ENCODE assay signal across 16 mouse cellular contexts in the genomic region with DNA sequence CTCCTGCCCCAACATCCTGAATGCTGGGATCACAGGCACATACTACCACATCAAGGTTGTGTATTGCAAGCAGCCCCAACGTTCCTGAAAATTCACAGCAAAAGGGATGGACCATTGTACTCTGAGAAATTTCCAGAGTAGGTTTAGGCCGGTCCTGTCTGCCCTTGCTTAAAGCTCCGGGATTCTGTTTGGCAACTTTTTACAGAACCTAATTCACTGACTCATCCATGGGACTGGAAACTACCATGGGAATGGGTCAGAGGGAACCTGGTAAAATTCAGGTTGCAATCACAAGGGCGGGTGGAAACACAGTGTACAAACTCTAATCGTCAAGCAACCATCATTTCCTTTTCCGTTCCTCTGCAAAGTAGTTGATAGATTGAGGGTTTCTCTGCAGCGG. TPM values are rescaled to one million over a fixed set of nuclear protein-coding genes. Genes with fewer than 3 reads are reported as not detected.
"Had no signal": no experiment of that assay in that cellular context is flagged by ENCODE, and none has a peak within 500 bp of the region (broad histone marks: within the 10 kb centered on the region; RNA-seq: fewer than 3 reads in every experiment).

No protein-coding gene starts in this region.

- DNase-seq: gastrocnemius, postnatal 36 days; kidney, adult 11 months; layer of hippocampus, adult 9-11 months; layer of hippocampus, postnatal 36 days had no signal

- H3K27ac ChIP-seq: heart, embryonic 10.5 days; hindbrain, embryonic 12.5 days; hindbrain, embryonic 15.5 days; hindbrain, postnatal 0 days; limb, embryonic 13.5 days; limb, embryonic 15.5 days; liver, embryonic 12.5 days; liver, embryonic 14.5 days had no signal

- H3K27me3 ChIP-seq: heart, embryonic 12.5 days; hindbrain, embryonic 12.5 days; hindbrain, embryonic 15.5 days; limb, embryonic 13.5 days; limb, embryonic 15.5 days had no signal

- H3K4me3 ChIP-seq: heart, embryonic 10.5 days; heart, embryonic 12.5 days; hindbrain, embryonic 12.5 days; hindbrain, embryonic 15.5 days; limb, embryonic 13.5 days; limb, embryonic 15.5 days; liver, embryonic 12.5 days had no signal

- H3K9me3 ChIP-seq: heart, embryonic 10.5 days; heart, embryonic 12.5 days; hindbrain, embryonic 12.5 days; hindbrain, embryonic 15.5 days; limb, embryonic 13.5 days; limb, embryonic 15.5 days; liver, embryonic 12.5 days had no signal

- H3K9ac ChIP-seq: heart, embryonic 12.5 days; hindbrain, embryonic 12.5 days; hindbrain, embryonic 15.5 days; limb, embryonic 13.5 days; limb, embryonic 15.5 days; liver, embryonic 12.5 days; liver, embryonic 14.5 days had no signal

- H3K4me2 ChIP-seq: heart, embryonic 12.5 days; hindbrain, embryonic 12.5 days; hindbrain, embryonic 15.5 days; limb, embryonic 13.5 days; limb, embryonic 15.5 days; liver, embryonic 12.5 days had no signal

- ATAC-seq: hindbrain, postnatal 0 days; intestine, embryonic 16.5 days; liver, embryonic 12.5 days had no signal

- H3K36me3 ChIP-seq: heart, embryonic 10.5 days; heart, embryonic 12.5 days; hindbrain, embryonic 12.5 days; hindbrain, embryonic 15.5 days; limb, embryonic 13.5 days; limb, embryonic 15.5 days; liver, embryonic 12.5 days had no signal

RNA-seq across cellular contexts. Expression of a gene that starts 37.6 kb away (rescaled TPM):
- total RNA-seq: hematopoietic stem cell, adult 5-6 weeks; liver, adult 2 months had no signal
- polyA plus RNA-seq: limb, embryonic 15.5 days had no signal
